Mouse (Mus musculus) ES-Bruce4 (cell line): ENCODE results near the gene Pitpnc1.

ENCODE experiments used
- CTCF ChIP-seq: IDR thresholded peaks from one replicate; pipeline ENCODE4 v1.8.1; 2011; ENCODE audit warnings: low read depth, low read length
- POLR2A ChIP-seq: IDR thresholded peaks from one replicate; pipeline ENCODE4 v1.8.1; 2011; ENCODE audit warnings: low read length; ENCODE audit not compliant: insufficient read depth

- no peak for TF ChIP-seq CTCF
- TF ChIP-seq POLR2A: no peak
Measured at GRCm38 (mm10) chr11:107215111-107215510, 255.4 kb downstream of the Pitpnc1 start.
